Mouse (Mus musculus): ENCODE data around the gene Itpa.

The Itpa gene

GRCm38 (mm10) chr2:130656536-130656935 lies 10.9 kb upstream of the Itpa start:
- no peak for DNase-seq

GRCm38 (mm10) chr2:130657541-130657940 lies 9.9 kb upstream of the Itpa start:
- no peak for DNase-seq

DNA sequence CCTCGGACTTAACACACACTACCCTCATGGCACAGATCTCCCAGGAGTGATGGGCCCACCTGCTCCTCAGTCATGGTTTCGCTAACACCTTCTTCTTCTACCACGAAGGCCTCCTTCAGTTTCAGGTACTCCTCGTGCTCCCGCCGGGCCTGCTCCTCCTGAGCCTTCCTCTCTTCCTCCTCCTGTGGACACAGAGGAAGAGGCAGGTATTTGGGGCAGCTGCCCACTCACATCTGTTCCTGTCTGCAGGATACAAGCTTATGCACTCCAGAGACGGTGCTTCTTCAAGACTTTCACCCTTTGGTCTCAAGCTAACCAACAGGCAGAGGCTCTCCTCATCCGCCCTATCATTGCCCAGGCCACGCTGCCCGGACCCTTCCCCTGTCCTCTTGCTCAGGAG lies 8.9 kb upstream of the Itpa start:
- no peak for DNase-seq

DNA sequence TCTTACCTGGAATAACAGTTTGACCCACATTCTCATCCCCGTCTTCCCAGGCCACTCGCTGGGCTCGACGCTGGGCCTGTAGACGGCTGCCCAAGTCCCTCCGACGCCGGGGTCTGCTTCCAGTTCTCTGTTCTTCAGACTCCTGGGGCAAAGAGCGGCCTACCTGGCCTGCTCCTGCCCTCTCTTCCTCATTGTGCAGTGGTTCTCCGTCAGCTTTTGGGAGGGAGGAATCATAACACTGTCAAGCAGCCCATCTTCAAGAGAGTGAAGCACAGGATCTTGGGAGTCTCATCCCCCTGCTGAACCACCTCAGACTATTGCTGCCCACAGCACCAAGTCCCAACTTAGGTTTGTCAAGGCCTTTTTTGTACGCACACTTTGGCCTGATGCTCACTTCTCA lies 4.1 kb upstream of the Itpa start:
- no peak for DNase-seq

DNA sequence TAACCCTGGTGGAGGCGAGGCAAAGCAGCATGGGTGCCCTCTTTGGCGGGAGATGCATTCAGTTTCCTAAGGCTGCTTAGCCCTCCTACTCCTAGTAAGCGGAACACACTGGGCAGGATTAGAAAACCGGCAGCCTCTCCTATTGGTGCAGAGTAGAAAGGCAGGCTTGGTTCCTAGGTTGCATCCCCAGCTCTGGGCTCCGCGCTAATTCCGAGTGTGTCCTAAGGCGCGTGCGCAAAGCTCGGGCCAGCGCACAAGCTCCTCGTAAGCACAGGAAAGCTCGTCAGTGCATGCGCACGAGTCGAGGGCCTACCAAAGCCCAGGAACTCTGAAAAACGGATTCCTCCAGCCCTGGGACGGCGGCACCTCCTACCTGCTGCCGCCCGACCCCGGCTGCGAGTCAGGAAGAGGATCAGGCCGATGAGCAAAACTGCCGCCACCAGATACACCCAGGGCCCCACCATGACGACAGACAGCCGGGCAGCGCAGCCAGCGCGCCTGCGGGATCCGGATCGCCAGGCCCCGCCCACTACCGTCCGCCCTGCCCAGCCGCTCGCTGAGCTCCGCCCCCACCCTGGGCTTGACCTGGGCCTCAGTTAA lies 3.2 kb upstream of the Itpa start, which contains the start of gene Ddrgk1:
TSS of gene Ddrgk1 (minus strand) at position 558 of the 600 bp plus-strand sequence.
- DNase-seq: peak; percentile 88

DNA sequence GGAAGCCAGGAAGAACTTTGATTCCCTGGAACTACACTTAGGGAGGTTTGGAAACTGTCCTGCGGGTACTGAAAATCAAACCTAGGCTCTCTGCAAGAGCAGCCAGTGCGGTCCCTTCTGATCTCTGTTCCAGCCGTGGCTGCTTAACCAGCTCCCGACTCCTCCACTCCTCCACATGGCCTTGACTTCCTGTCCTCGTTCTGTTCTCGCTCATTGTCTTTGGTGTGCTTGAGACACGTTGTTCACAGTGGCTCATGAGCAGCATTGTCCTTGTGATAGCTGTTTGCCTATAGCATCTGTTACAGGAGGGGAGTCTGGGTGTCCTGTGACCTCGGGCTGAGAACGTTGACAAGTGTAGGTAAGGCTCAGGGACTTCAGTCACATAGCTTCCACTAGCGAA lies 9.8 kb downstream of the Itpa start:
- no peak for DNase-seq

DNA sequence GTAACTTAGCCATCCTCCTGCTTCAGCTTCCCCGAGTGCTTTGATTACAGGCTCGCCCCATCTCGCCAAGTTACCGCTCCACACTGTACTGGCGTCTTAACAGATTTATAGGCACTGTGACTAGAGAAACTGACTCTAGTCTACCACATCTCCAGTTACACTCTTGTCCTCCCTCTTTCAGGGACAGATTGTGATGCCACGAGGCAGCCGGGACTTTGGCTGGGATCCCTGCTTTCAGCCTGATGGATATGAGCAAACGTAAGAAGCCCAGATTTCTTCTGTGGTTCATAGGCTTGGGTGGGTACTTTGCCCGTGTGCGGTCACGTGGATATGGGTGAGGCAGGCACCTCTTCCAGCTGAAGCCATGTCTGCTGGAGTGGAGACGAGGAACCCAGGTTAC lies 11.7 kb downstream of the Itpa start:
- DNase-seq: no peak

- DNase-seq: no peak
Observed at GRCm38 (mm10) chr2:130679899-130680298, 12.5 kb downstream of the Itpa start.

GRCm38 (mm10) chr2:130681531-130681930 lies 14.1 kb downstream of the Itpa start:
- DNase-seq: no peak

GRCm38 (mm10) chr2:130685426-130685825 lies 18.0 kb downstream of the Itpa start:
- DNase-seq: no peak

DNA sequence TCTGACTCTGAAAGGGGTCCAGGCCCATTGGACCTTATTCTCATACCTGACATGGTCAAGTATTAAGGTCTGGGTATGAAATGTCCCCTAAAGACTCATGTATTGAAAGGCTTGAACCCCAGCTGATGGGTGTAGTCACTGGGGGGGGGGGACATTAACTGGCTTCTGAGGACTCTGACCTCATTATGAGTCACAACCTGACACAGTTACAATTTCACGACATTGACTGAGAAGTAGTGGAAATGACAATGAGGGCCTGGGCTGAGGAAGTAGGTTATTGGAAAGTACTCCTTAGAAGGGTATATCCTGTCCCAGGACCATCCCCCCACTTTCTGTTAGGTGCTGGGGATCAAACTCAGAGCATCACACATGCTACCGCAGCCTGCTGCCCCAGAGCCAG lies 21.6 kb downstream of the Itpa start:
- no peak for DNase-seq

GRCm38 (mm10) chr2:130693563-130693962 lies 26.2 kb downstream of the Itpa start:
- DNase-seq: no peak

GRCm38 (mm10) chr2:130696700-130697152 lies 29.3 kb downstream of the Itpa start:
- DNase-seq: peak; percentile 11 to 32

GRCm38 (mm10) chr2:130697153-130697810 lies 29.9 kb downstream of the Itpa start, which contains the start of gene Slc4a11:
Slc4a11 (minus strand) TSS chr2:130697519.
- DNase-seq: peak; percentile 81 to 84

GRCm38 (mm10) chr2:130697821-130698266 lies 30.4 kb downstream of the Itpa start:
- DNase-seq: no peak

GRCm38 (mm10) chr2:130704040-130705001 lies 36.9 kb downstream of the Itpa start:
- DNase-seq: no peak

DNA sequence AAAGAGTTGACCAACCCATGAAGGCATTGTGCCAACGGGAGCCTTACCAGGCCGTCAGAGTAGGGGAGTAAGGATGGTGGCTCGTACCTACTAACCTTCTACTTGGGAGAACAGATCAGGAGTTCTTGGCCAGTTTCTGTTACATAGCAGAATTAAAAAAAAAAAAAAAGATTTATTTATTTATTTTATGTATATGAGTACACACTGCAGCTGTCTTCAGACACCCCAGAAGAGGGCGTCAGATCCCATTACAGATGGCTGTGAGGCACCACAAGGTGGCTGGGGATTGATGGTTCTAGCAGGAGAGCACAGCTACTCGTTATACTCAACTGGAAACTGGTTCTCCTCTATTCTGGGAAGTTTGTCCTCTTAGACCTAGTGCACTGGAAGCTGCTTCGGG lies 37.8 kb downstream of the Itpa start:
- DNase-seq: no peak

GRCm38 (mm10) chr2:130706602-130707001 lies 39.2 kb downstream of the Itpa start:
- DNase-seq: no peak

DNA sequence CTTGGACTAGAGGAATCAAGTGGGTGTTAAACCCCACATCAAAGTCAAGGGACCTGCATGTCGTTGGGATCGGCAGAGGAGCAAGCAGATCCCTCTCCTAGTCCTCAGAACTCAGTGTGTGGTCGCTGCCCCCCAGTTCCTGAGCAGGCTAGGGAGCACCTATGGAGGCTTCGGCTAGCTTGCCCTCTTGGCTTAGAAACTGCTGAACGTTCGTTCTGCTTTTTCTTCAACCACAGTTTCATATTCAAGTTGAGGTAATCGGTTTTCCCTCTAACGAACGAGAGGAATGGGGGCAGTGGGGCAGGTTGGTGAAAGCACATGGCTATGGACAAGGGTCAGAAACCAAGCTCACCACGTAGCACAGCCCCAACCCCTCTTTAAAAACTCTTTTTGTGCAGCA lies 39.6 kb downstream of the Itpa start:
- no peak for DNase-seq

GRCm38 (mm10) chr2:130717951-130718350 lies 50.5 kb downstream of the Itpa start:
- no peak for DNase-seq

GRCm38 (mm10) chr2:130724369-130724768 lies 57.0 kb downstream of the Itpa start:
- DNase-seq: no peak

GRCm38 (mm10) chr2:130727752-130728151 lies 60.3 kb downstream of the Itpa start:
- no peak for DNase-seq

DNA sequence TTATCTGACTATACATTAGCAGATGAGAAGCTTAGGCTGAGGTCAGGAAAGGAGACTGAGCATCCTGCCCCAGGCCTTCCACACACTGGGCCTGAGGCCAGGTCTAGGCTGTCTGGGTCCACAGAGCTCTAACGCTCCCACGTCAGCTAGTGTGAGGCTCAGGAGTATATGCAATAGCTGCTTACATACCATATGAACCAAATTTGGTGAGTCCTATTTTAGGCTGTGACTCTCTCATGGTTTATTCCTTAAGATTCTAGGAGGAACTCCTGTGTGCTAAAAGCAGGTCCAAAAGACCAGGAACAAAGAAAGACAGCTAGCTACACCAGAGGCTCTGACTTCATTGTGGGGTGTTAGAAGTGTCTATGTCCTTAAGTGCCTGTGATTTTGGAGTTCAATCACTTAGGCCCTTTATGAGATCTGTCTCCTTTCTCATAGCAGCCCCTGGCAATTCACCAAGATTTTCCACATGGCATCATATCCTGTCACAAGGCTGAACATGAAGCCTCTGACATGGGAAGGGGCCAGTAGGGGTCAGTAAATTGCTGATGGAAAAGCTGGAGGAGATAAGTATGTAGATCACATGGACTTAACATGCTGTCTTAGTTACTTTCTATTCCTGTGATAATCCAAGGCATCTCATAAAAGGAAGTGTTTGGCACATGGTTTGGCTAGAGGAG lies 61.6 kb downstream of the Itpa start:
- no peak for DNase-seq

Data from thymus, postnatal 36 days (tissue).